Mouse (Mus musculus) CD4-positive, CD25-positive, alpha-beta regulatory T cell, adult 2 months (primary cell): ENCODE measurements around the gene Pigu.

Experiments
- DNase-seq: peaks from one replicate; pipeline ENCODE4 v3.0.0-alpha.2; 2012; ENCODE audit warnings: low read depth, low spot score

Pigu gene

GRCm38 (mm10) chr2:155367635-155368284 lies 10.5 kb upstream of the Pigu start:
- no peak for DNase-seq

GRCm38 (mm10) chr2:155357686-155358399 lies 613 bp upstream of the Pigu start:
- peak; percentile 27 for DNase-seq

GRCm38 (mm10) chr2:155354402-155354801 lies 2.8 kb downstream of the Pigu start:
- DNase-seq = no peak

GRCm38 (mm10) chr2:155346670-155347069 lies 10.6 kb downstream of the Pigu start:
- DNase-seq = no peak

GRCm38 (mm10) chr2:155340166-155340565 lies 17.1 kb downstream of the Pigu start:
- DNase-seq = no peak

- no peak for DNase-seq
These were observed 21.0 kb downstream of the Pigu start for GRCm38 (mm10) chr2:155336254-155336653.

GRCm38 (mm10) chr2:155335231-155335630 lies 22.0 kb downstream of the Pigu start:
- no peak for DNase-seq

GRCm38 (mm10) chr2:155333421-155333820 lies 23.8 kb downstream of the Pigu start:
- no peak for DNase-seq

- DNase-seq = no peak
These were observed 25.9 kb downstream of the Pigu start for GRCm38 (mm10) chr2:155331351-155331750.

GRCm38 (mm10) chr2:155330811-155331210 lies 26.4 kb downstream of the Pigu start:
- no peak for DNase-seq

- DNase-seq = no peak
These were observed 27.5 kb downstream of the Pigu start for GRCm38 (mm10) chr2:155329707-155330106.

GRCm38 (mm10) chr2:155328906-155329305 lies 28.3 kb downstream of the Pigu start:
- no peak for DNase-seq

- DNase-seq = no peak
These were observed 29.3 kb downstream of the Pigu start for GRCm38 (mm10) chr2:155327906-155328305.

GRCm38 (mm10) chr2:155326001-155326400 lies 31.2 kb downstream of the Pigu start:
- DNase-seq = no peak

GRCm38 (mm10) chr2:155320596-155320995 lies 36.6 kb downstream of the Pigu start:
- no peak for DNase-seq

- DNase-seq = no peak
These were observed 38.6 kb downstream of the Pigu start for GRCm38 (mm10) chr2:155318618-155319017.

GRCm38 (mm10) chr2:155313671-155314070 lies 43.6 kb downstream of the Pigu start:
- no peak for DNase-seq

- DNase-seq = peak; percentile 7
These were observed 48.2 kb downstream of the Pigu start for GRCm38 (mm10) chr2:155308936-155309592.

- DNase-seq = no peak
These were observed 57.7 kb downstream of the Pigu start for GRCm38 (mm10) chr2:155299563-155299962.

- DNase-seq = no peak
These were observed 61.8 kb downstream of the Pigu start for GRCm38 (mm10) chr2:155295453-155295852.

- no peak for DNase-seq
These were observed 63.3 kb downstream of the Pigu start for GRCm38 (mm10) chr2:155293946-155294345.

- DNase-seq = no peak
These were observed 63.8 kb downstream of the Pigu start for GRCm38 (mm10) chr2:155293382-155293781.

GRCm38 (mm10) chr2:155290066-155290465 lies 67.2 kb downstream of the Pigu start:
- DNase-seq = no peak
